Mouse (Mus musculus) heart, embryonic 13.5 days (tissue): ENCODE measurements around the gene Foxf2. TPM values are rescaled to one million over a fixed set of nuclear protein-coding genes. Genes with fewer than 3 reads are reported as not detected.

Experiments
- ATAC-seq: fragments of 200-750 bp; cut with Nextera tagmentation; 2 replicates; pipeline ENCODE4 v1.8.0; 2017; ENCODE audit warnings: moderate TSS enrichment; ENCODE audit not compliant: insufficient number of reproducible peaks, low FRiP score, low TSS enrichment; ENCODE audit errors: extremely low read depth
- H3K27ac ChIP-seq: fragments of 300-500 bp; sonication (generic); replicated peaks from 2 replicates; pipeline ENCODE4 v1.5.1; 2015; ENCODE audit warnings: moderate library complexity, mild to moderate bottlenecking, inconsistent platforms
- H3K27me3 ChIP-seq: fragments of 300-500 bp; sonication (generic); replicated peaks from 2 replicates; pipeline ENCODE4 v1.6.1; 2015; ENCODE audit warnings: mild to moderate bottlenecking, inconsistent platforms
- H3K36me3 ChIP-seq: fragments of 300-500 bp; sonication (generic); 2 replicates; pipeline ENCODE4 v1.6.1; 2015; ENCODE audit warnings: mild to moderate bottlenecking, inconsistent platforms
- H3K4me1 ChIP-seq: fragments of 300-500 bp; sonication (generic); 2 replicates; pipeline ENCODE4 v1.6.1; 2015; ENCODE audit warnings: inconsistent platforms
- H3K4me2 ChIP-seq: fragments of 300-500 bp; sonication (generic); 2 replicates; pipeline ENCODE4 v1.6.1; 2015; ENCODE audit warnings: inconsistent platforms, mild to moderate bottlenecking, moderate library complexity
- H3K4me3 ChIP-seq: fragments of 300-500 bp; sonication (generic); 2 replicates; pipeline ENCODE4 v1.5.1; 2015; ENCODE audit warnings: moderate library complexity, mild to moderate bottlenecking, inconsistent platforms
- H3K9ac ChIP-seq: fragments of 300-500 bp; sonication (generic); 2 replicates; pipeline ENCODE4 v1.6.1; 2015; ENCODE audit warnings: inconsistent platforms, mild to moderate bottlenecking, moderate library complexity
- H3K9me3 ChIP-seq: fragments of 300-500 bp; sonication (generic); 2 replicates; pipeline ENCODE4 v1.6.1; 2016; ENCODE audit warnings: inconsistent platforms
- whole genome bisulfite sequencing: fragments of 180-500 bp; shearing (Covaris S2); methylation state at CpG from one replicate; pipeline ENCODE4 v1.1.7; 2015; ENCODE audit warnings: mixed read lengths; 5-methylcytosine and 5-hydroxymethylcytosine counted together
- polyA plus RNA-seq: library from polyadenylated mRNA; unstranded; fragments of >200 nt; fragmentation: Nextera tagmentation; extraction: Ambion mirVana; gene quantifications from 2 replicates; pipeline ENCODE4 v1.2.1, GENCODE M21; 2015

The Foxf2 gene
- polyA plus RNA-seq, 1 experiment from 2014 or later: 1.0 TPM

DNA sequence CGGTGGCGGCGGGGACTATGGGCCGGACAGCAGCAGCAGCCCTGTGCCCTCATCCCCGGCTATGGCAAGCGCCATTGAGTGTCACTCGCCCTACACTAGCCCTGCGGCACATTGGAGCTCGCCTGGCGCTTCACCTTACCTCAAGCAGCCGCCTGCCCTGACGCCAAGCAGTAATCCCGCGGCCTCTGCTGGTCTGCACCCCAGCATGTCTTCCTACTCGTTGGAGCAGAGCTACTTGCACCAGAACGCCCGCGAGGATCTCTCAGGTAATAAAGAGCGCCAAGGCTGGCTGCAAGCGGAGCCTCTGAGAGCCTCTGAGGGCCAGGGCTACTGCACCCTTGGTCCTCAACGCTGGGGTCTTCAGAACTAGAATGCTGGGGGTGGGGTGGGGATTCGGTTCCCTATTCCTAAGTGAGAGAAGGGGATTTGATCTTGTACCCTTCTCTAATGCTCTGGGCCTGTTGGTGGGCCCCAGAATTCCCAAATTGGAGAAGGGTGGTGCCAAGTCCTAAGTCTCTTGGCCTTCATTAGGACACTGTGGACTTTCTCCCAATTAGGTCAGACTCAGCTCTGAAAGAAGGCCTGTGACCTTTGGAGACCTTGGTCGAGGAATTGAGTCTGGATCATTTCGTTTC lies 1.5 kb downstream of the Foxf2 start:
- no peaks in the 10 kb centered on the region for H3K36me3 ChIP-seq
- H3K9ac ChIP-seq: peak overlapping the region; percentile 68
- peak overlapping the region; percentile 91 for H3K4me2 ChIP-seq
- H3K4me3 ChIP-seq: peak overlapping the region; percentile 60
- peaks cover 43% of the 10 kb centered on the region for H3K4me1 ChIP-seq
- no peak overlapping the region for H3K27ac ChIP-seq
- WGBS: 1% methylated on average over 24 of the region's 24 CpGs
- ATAC-seq: no peak
- H3K27me3 ChIP-seq: peaks cover 100% of the 10 kb centered on the region
- H3K9me3 ChIP-seq: no peaks in the 10 kb centered on the region

DNA sequence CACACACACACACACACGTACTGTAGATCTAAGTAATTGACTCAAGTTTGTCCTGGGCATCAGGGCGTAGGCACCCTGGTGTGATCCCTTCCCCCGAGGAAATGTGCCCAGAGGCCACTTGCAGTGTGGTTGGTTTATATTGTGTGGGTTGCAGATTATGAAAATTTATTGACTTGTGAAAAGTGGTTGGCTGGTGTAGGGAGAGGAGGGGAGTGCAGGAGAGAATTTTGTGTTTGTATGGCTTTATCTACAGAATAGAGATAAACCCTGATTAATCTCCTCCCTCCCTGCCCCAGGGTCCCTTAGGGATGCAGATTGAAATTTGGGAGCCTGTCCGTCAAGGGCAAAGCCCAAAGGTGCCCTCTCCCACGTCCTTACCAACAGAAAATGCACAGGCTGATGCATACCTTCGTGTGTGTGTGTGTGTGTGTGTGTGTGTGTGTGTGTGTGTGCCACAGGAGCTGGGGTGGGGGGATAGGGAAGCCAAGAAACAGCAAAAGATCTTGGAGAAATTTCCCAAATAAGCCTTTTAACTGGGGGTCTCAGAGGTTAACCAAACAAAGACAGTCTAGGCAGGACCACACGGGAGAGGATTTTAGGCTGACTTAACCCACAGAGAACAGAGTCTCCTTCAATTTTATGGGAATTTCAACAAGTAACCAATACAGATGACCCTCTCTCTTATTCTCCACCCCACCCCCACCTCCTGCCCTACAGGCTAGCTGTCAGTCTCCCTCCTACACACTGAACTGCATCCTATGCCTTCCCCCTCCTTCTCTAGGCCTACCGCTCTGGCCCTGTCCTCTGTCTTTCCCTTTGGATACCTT lies 2.5 kb downstream of the Foxf2 start:
- Histone ChIP-seq H3K36me3 (no peaks in the 10 kb centered on the region), H3K27me3 (peaks cover 99% of the 10 kb centered on the region), H3K9ac (no peak overlapping the region), H3K4me1 (peaks cover 43% of the 10 kb centered on the region), H3K9me3 (no peaks in the 10 kb centered on the region), H3K27ac (no peak overlapping the region), H3K4me3 (peak overlapping the region; percentile 60), H3K4me2 (peak overlapping the region; percentile 86; the same call in 1 of the 2 replicates)
- ATAC-seq: no peak
- WGBS: 22% methylated on average over 8 of the region's 8 CpGs

DNA sequence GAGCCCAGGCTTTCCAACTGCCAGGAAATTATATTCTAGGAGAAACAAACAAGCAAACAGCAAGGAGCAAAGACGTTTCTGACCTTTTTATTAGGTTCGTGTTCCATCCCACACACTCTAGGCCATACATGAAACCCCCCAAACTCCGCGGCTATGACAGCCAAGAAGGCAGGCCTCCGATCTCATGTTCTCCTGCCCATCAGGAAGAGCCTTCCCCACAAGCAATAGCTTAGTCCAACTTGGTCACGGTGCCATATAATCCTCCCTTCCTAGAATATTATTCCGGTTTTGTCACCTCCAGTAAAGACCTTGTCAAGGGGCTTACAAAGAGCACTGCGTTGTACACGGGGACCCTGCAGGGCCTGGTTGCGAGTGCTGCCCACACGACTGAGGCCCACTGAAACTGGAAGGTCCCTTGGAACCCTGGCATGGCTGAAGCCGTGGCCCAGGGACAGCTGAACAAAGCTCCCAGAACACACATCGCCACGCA lies 3.1 kb downstream of the Foxf2 start:
- Histone ChIP-seq H3K4me1 (peaks cover 43% of the 10 kb centered on the region), H3K27ac (no peak overlapping the region), H3K27me3 (peaks cover 99% of the 10 kb centered on the region), H3K9ac (peak overlapping the region; percentile 72), H3K36me3 (no peaks in the 10 kb centered on the region), H3K4me3 (peak overlapping the region; percentile 60), H3K4me2 (peak overlapping the region; percentile 86), H3K9me3 (no peaks in the 10 kb centered on the region)
- WGBS: 11% methylated on average over 14 of the region's 14 CpGs
- ATAC-seq: no peak

DNA sequence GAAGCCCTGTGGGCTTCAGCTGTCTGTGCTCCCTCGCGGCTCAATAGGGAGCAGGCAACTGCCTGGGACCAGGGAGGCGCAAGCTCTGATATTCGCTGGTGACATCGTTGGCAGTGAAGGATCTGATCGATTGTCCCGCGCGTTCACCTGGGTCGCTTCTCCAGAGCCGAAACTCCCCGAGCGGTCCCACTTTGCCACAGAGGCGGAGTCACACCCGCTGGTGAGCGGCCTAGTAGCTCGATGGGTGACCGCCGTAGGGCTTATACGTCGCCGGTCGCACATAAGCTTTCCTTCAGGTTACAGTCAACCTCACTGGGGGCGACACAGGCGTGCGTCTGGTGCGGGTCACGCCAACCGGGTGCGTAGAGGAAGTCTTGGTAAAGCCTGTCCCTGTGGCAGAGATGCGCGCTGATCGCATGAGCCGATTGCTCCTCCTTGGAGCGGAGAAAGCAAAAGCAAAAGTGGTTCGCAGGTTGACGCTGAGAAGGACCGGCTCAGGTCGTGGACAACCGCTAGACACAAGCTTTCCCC lies 3.8 kb downstream of the Foxf2 start:
- Histone ChIP-seq H3K27me3 (peaks cover 98% of the 10 kb centered on the region), H3K4me1 (peaks cover 42% of the 10 kb centered on the region), H3K4me2 (peak overlapping the region; percentile 86), H3K9me3 (no peaks in the 10 kb centered on the region), H3K9ac (peak overlapping the region; percentile 72), H3K27ac (no peak overlapping the region), H3K4me3 (peak overlapping the region; percentile 60), H3K36me3 (no peaks in the 10 kb centered on the region)
- under 1% methylated on average over 40 of the region's 40 CpGs for WGBS
- ATAC-seq: no peak; the same call in 1 of the 2 replicates

DNA sequence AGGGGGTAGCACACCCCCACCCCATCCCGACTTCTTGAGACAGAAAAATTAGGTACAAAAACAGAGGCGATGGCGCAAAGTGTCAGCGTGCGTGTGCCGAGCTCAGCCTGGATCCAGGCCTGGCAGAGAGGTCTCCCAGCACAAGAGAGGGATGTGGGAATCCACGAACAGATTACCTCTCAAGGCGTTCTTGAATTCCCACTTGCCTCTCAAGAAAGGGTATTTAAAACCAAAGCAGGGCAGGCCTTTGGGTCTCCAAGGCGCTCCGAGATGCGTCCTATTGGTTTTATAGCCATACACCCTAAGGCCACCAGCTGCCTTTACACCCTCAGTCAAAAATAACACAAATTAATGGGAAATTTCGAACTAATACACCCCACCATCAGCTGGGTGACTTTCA lies 4.4 kb downstream of the Foxf2 start:
- Histone ChIP-seq H3K9ac (no peak overlapping the region; the same call in 1 of the 2 replicates), H3K4me1 (peaks cover 35% of the 10 kb centered on the region), H3K27me3 (peaks cover 95% of the 10 kb centered on the region), H3K4me2 (peak overlapping the region; percentile 86), H3K27ac (no peak overlapping the region), H3K4me3 (peak overlapping the region; percentile 60), H3K9me3 (no peaks in the 10 kb centered on the region), H3K36me3 (no peaks in the 10 kb centered on the region)
- 9% methylated on average over 12 of the region's 12 CpGs for WGBS
- ATAC-seq: no peak

DNA sequence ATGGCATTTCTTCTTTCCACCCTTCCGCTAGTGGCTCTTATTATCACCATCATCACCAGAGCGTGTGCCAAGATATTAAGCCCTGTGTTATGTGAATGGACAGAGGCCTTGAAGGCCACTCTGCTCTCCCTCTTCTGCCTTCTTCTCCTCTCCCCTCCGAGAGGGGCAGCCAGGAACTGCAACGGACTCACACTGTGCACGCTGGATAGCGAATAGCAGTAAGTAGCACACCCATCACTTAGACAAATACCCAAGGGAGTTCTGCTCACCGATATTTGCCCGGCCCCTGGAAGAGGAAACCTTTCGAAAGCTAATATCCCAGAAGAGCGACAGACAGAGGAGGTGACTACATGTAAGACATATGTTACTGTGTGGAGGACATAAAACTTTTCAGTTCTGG lies 4.9 kb downstream of the Foxf2 start:
- Histone ChIP-seq H3K9me3 (no peaks in the 10 kb centered on the region), H3K36me3 (no peaks in the 10 kb centered on the region), H3K4me2 (no peak overlapping the region), H3K27me3 (peaks cover 90% of the 10 kb centered on the region), H3K4me1 (peaks cover 30% of the 10 kb centered on the region), H3K9ac (no peak overlapping the region), H3K27ac (no peak overlapping the region), H3K4me3 (peak overlapping the region; percentile 60)
- no peak for ATAC-seq
- 11% methylated on average over 10 of the region's 10 CpGs for WGBS

DNA sequence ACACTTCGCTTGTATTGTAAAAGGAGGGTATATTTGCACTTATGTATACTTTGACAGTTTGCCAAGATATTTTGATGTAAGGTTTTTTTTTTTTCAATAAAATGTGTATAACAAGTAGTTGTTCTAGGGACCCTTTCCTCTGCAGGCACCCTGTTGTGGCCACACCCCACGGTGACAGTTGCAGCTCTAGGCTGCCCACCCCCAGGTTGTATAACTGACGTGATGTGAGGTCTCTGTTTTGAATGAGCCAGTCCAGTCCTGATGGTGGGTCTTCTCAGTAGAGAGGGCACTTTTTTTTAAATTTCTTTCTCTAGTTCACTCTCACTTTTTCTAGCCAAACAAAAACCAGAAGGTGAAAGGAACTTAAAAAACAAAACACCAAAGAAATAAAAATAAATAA lies 5.7 kb downstream of the Foxf2 start:
- Histone ChIP-seq H3K4me2 (no peak overlapping the region), H3K9ac (no peak overlapping the region), H3K36me3 (no peaks in the 10 kb centered on the region), H3K27me3 (peaks cover 83% of the 10 kb centered on the region), H3K4me3 (no peak overlapping the region), H3K4me1 (peaks cover 23% of the 10 kb centered on the region), H3K27ac (no peak overlapping the region), H3K9me3 (no peaks in the 10 kb centered on the region)
- no peak for ATAC-seq
- WGBS: 41% methylated on average over 3 of the region's 3 CpGs

DNA sequence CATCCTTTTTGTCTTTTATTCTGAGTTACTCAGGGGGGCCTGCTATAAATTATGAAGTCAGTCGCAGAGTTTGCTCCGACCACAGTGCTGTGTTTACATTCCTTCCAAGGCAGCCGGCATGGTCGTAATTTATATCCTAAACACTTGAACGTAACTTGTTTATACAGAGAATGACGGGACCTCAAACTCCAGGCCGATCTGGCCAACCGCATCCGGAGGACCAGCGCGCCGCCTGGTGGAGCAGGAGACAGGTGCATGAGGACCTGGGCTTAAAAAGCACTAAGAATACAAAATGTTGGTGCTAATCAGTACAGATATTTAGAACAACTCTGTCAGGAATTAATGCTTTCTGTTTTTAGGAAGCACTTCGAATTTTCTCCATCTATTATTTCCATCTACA lies 6.8 kb downstream of the Foxf2 start:
- ATAC-seq: no peak

DNA sequence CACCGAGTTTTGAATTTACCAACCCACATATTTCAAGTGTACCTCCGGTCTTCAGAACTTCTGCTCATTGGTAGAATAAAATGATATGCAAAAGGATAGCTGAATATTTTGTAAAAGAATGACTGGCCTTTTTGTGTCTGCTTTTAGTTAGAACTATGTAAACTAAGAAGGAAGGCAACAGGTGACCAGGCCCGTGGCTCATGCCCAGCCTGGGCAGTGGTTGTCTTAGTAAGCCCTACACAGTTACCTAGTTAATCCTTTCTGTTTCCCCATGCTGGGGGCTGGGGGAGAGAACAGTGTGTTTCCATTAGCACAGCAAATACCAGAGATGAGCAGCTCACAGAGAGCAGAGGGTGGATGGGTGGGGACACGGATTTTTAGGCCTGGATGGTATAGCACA lies 7.6 kb downstream of the Foxf2 start:
- Histone ChIP-seq H3K4me3 (no peak overlapping the region), H3K36me3 (no peaks in the 10 kb centered on the region), H3K27me3 (peaks cover 63% of the 10 kb centered on the region), H3K9me3 (no peaks in the 10 kb centered on the region), H3K4me2 (no peak overlapping the region), H3K4me1 (peaks cover 15% of the 10 kb centered on the region), H3K9ac (no peak overlapping the region), H3K27ac (no peak overlapping the region)
- no peak for ATAC-seq
- 71% methylated on average over 4 of the region's 4 CpGs for WGBS

More for the DNA sequence above, 6.8 kb downstream of the Foxf2 start:
- peaks cover 71% of the 10 kb centered on the region for H3K27me3 ChIP-seq
- no peaks in the 10 kb centered on the region for H3K9me3 ChIP-seq
- H3K9ac ChIP-seq: no peak overlapping the region
- peak overlapping the region; percentile 47 for H3K4me2 ChIP-seq
- peaks cover 15% of the 10 kb centered on the region for H3K4me1 ChIP-seq
- under 1% methylated on average over 13 of the region's 13 CpGs for WGBS
- no peaks in the 10 kb centered on the region for H3K36me3 ChIP-seq
- no peak overlapping the region for H3K27ac ChIP-seq
- H3K4me3 ChIP-seq: 0 out of 2 replicates have a peak overlapping the region, but pooled peaks have one; percentile 12

DNA sequence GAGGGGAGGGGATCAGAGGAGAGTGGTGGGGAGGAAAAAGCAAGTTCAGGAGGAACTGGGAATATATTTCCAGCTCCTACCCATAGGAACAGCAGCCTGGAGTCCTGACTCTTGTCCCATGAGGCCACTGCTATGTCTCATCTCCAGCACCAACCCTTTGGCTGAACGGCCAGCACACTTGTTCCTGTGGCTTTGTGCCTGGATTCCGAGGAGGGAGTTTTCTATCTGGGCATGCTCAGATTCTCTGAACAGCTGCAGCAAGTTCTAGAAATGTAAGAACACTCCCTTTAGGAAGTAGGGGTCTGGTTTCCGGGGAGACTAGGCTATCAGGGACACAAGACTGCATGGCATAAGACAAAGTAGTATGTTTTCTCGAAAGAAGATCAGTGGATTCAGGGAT lies 9.9 kb downstream of the Foxf2 start:
- no peaks in the 10 kb centered on the region for H3K9me3 ChIP-seq
- no peaks in the 10 kb centered on the region for H3K36me3 ChIP-seq
- H3K27ac ChIP-seq: no peak overlapping the region
- ATAC-seq: no peak
- no peak overlapping the region for H3K4me3 ChIP-seq
- no peak overlapping the region for H3K4me2 ChIP-seq
- H3K27me3 ChIP-seq: peaks cover 40% of the 10 kb centered on the region
- WGBS: 60% methylated on average over 4 of the region's 4 CpGs
- H3K9ac ChIP-seq: no peak overlapping the region
- no peaks in the 10 kb centered on the region for H3K4me1 ChIP-seq

DNA sequence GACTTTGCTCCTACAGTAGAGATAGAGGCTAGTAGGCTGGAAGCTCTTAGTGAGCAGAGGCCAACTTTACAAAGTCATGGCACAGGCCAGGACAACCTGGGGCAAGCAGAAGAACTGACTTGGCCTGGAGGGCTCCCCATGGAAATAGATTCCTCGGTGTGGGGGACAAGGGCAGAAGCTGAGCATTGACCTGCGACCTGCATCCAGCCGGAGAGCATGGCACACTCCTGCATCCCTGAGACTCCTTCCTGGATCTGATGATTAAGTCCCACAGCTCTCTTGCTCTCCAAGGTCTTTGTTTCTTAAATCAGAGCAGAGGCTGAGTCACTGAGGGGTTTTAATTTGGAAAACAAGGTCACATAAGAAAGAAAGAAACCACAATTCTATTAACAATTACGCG lies 15.9 kb downstream of the Foxf2 start:
- Histone ChIP-seq H3K9ac (no peak overlapping the region), H3K9me3 (no peaks in the 10 kb centered on the region), H3K36me3 (no peaks in the 10 kb centered on the region), H3K27me3 (peaks cover 10% of the 10 kb centered on the region; the same call in 1 of the 2 replicates), H3K27ac (no peak overlapping the region), H3K4me3 (no peak overlapping the region), H3K4me2 (no peak overlapping the region), H3K4me1 (no peaks in the 10 kb centered on the region)
- ATAC-seq: no peak
- 81% methylated on average over 5 of the region's 5 CpGs for WGBS
